Mouse (Mus musculus): ENCODE data around the gene Ptgdr. TPM values are rescaled to one million over a fixed set of nuclear protein-coding genes. Genes with fewer than 3 reads are reported as not detected.
"Not testable (repeated sequence)": the region's sequence is repeated elsewhere in the genome, so short reads cannot be mapped to it uniquely, and the experiment has no call there.

Gene Ptgdr
- 0.06 TPM in 1 of 2 replicates, not detected in the other for polyA plus RNA-seq (2015; fragmentation: Nextera tagmentation; extraction: Ambion mirVana)

GRCm38 (mm10) chr14:44858868-44859613 is at the start of gene Ptgdr:
Gene Ptgdr, minus strand, starts transcription at chr14:44859375.
- no peak for ATAC-seq (ENCODE audit: low read depth)
- Histone ChIP-seq H3K4me3 (ENCODE audit: low read length) (peak within 1 kb of the TSS; percentile 24), H3K9me3 (ENCODE audit: control insufficient read depth, low read length) (no peaks in the 10 kb centered on the region), H3K27me3 (ENCODE audit: control insufficient read depth, insufficient read depth, low read depth, low read length) (peaks cover 13% of the 10 kb centered on the region), H3K9ac (ENCODE audit: low read length) (no peak within 1 kb of the TSS), H3K4me1 (replicated peaks; ENCODE audit: control insufficient read depth, insufficient read depth, low read length) (peaks cover 3% of the 10 kb centered on the region; the same call in 1 of the 2 replicates), H3K27ac (ENCODE audit: low read length) (no peak within 1 kb of the TSS), H3K4me2 (ENCODE audit: low read depth, low read length) (peak within 1 kb of the TSS; percentile 25), H3K36me3 (ENCODE audit: control insufficient read depth, insufficient read depth, low read length) (no peaks in the 10 kb centered on the region)
- 2% methylated on average over 32 of the region's 32 CpGs for WGBS

DNA sequence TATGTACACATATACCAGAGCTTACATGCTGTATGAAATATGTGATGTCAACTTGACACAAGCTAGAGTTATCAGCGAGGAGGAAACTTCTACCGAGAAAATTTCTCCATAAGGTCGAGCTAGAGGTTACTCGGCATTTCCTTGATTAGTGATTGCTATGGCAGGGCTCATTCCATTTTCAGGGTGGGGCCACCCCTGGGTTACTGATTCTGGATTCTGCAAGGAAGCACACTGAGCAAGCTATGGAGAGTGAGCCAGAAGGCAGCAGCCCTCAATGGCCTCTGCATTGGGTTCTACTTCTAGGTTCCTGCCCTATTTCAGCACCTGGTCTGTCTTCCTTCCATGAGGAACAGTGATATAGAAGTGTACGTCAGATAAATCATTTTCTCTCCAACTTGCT is 48.6 kb upstream of the Ptgdr start:
- no peaks in the 10 kb centered on the region for H3K27me3 ChIP-seq (ENCODE audit: control insufficient read depth, insufficient read depth, low read depth, low read length)
- no peaks in the 10 kb centered on the region for H3K9me3 ChIP-seq (ENCODE audit: control insufficient read depth, low read length)
- H3K9ac ChIP-seq (ENCODE audit: low read length) = no peak overlapping the region
- no peak for ATAC-seq (ENCODE audit: low read depth)
- H3K36me3 ChIP-seq (ENCODE audit: control insufficient read depth, insufficient read depth, low read length) = no peaks in the 10 kb centered on the region
- WGBS = 75% methylated on average over 5 of the region's 5 CpGs
- H3K4me1 ChIP-seq (replicated peaks; ENCODE audit: control insufficient read depth, insufficient read depth, low read length) = no peaks in the 10 kb centered on the region
- H3K4me3 ChIP-seq (ENCODE audit: low read length) = no peak overlapping the region
- no peak overlapping the region for H3K27ac ChIP-seq (ENCODE audit: low read length)
- no peak overlapping the region for H3K4me2 ChIP-seq (ENCODE audit: low read depth, low read length)

GRCm38 (mm10) chr14:44904199-44904598 is 45.0 kb upstream of the Ptgdr start:
- 80% methylated on average over 4 of the region's 4 CpGs for WGBS
- ATAC-seq (ENCODE audit: low read depth) = no peak

DNA sequence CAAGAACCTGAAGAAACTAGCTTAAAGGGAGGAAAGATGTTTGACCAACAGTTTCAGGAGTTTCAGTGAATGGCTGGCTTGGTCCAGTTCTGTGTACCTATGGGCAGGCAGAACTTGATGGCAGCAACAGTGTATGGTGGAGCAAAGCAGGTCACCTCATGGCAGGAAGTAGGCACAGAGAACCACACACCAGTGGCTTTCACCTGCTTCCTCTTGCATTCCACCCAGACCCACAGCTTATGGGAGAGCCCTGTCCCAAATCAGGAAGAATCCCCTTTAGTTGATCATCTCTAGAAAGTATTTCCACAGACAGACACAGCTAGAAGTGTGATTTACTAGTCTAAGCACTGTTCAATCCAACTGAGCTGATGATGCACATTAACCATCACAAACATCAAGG is 42.6 kb upstream of the Ptgdr start:
- not testable (repeated sequence) for H3K9ac ChIP-seq (ENCODE audit: low read length); H3K4me3 ChIP-seq (ENCODE audit: low read length); H3K9me3 ChIP-seq (ENCODE audit: control insufficient read depth, low read length); H3K27ac ChIP-seq (ENCODE audit: low read length); H3K4me1 ChIP-seq (replicated peaks; ENCODE audit: control insufficient read depth, insufficient read depth, low read length); H3K4me2 ChIP-seq (ENCODE audit: low read depth, low read length); H3K27me3 ChIP-seq (ENCODE audit: control insufficient read depth, insufficient read depth, low read depth, low read length); ATAC-seq (ENCODE audit: low read depth); H3K36me3 ChIP-seq (ENCODE audit: control insufficient read depth, insufficient read depth, low read length)

More at GRCm38 (mm10) chr14:44904199-44904598, 45.0 kb upstream of the Ptgdr start:
- Histone ChIP-seq H3K27me3 (ENCODE audit: control insufficient read depth, insufficient read depth, low read depth, low read length) (no peaks in the 10 kb centered on the region), H3K4me1 (replicated peaks; ENCODE audit: control insufficient read depth, insufficient read depth, low read length) (no peaks in the 10 kb centered on the region), H3K9me3 (ENCODE audit: control insufficient read depth, low read length) (no peaks in the 10 kb centered on the region), H3K4me2 (ENCODE audit: low read depth, low read length) (no peak overlapping the region), H3K4me3 (ENCODE audit: low read length) (no peak overlapping the region), H3K9ac (ENCODE audit: low read length) (no peak overlapping the region), H3K27ac (ENCODE audit: low read length) (no peak overlapping the region), H3K36me3 (ENCODE audit: control insufficient read depth, insufficient read depth, low read length) (no peaks in the 10 kb centered on the region)

DNA sequence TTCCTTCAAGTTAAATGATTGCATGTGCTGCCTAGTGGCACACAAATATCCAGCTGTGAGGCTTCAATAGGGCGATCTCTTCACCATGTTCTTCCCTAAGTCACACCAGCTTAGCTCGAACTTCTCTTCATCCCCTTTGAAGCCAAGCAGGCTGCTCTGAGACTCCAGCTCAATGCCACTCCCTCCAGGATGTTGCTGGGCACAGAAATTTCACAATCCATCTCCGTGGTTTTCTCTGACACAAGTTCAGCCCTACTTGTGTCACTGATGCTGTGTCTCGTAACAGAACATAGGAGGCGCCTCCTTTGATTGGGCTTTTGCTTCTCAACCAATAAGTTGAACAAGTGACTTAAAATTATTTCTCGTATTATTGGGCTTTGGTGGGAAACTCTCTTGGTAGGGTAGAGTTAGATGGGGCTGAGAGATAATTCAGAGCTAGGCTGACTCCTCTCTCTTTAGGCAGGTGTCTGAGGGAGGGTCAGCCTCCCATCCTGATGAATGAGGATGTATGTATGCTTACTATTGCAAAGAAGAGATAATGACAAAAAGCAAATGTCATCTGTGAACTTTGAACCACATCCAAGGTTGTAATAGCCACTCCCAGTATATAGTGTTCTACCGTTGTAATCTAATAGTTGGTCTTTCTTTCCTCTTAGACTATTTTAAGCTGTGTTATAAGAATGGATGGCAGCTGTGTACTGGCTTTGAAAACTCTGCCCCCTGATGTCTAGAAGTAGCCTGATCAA is 32.4 kb upstream of the Ptgdr start:
- ATAC-seq (ENCODE audit: low read depth) = no peak
- no peaks in the 10 kb centered on the region for H3K4me1 ChIP-seq (replicated peaks; ENCODE audit: control insufficient read depth, insufficient read depth, low read length)
- WGBS = 66% methylated on average over 7 of the region's 7 CpGs
- H3K4me2 ChIP-seq (ENCODE audit: low read depth, low read length) = no peak overlapping the region
- H3K27me3 ChIP-seq (ENCODE audit: control insufficient read depth, insufficient read depth, low read depth, low read length) = no peaks in the 10 kb centered on the region
- no peak overlapping the region for H3K27ac ChIP-seq (ENCODE audit: low read length)
- no peaks in the 10 kb centered on the region for H3K36me3 ChIP-seq (ENCODE audit: control insufficient read depth, insufficient read depth, low read length)
- H3K9me3 ChIP-seq (ENCODE audit: control insufficient read depth, low read length) = no peaks in the 10 kb centered on the region
- no peak overlapping the region for H3K9ac ChIP-seq (ENCODE audit: low read length)
- no peak overlapping the region for H3K4me3 ChIP-seq (ENCODE audit: low read length)

GRCm38 (mm10) chr14:44869686-44870085 is 10.5 kb upstream of the Ptgdr start:
- Histone ChIP-seq H3K4me3 (ENCODE audit: low read length) (no peak overlapping the region), H3K4me1 (replicated peaks; ENCODE audit: control insufficient read depth, insufficient read depth, low read length) (no peaks in the 10 kb centered on the region), H3K4me2 (ENCODE audit: low read depth, low read length) (no peak overlapping the region), H3K27ac (ENCODE audit: low read length) (no peak overlapping the region), H3K36me3 (ENCODE audit: control insufficient read depth, insufficient read depth, low read length) (no peaks in the 10 kb centered on the region), H3K27me3 (ENCODE audit: control insufficient read depth, insufficient read depth, low read depth, low read length) (no peaks in the 10 kb centered on the region), H3K9ac (ENCODE audit: low read length) (no peak overlapping the region), H3K9me3 (ENCODE audit: control insufficient read depth, low read length) (no peaks in the 10 kb centered on the region)
- peak; percentile 87 for ATAC-seq (ENCODE audit: low read depth)
- 32% methylated on average over 6 of the region's 6 CpGs for WGBS

DNA sequence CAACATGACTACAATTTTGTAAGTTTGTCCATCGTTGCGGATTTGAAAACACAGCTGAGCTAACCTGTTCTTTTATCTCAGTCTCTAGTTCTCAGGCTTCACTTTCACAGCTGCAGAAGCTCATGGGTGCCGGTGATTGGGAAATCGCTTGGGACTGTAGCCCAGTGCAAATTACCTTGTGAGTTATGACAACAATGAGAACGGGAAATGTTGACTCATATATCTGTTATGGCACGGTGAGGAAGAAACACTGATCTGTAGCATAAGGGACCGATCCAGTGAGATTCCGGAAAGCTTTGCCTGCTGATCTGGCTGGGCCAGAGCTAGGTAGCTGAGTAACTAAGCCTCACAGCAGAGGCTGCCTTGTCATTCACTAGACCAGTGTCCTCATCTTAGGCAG is 6.5 kb upstream of the Ptgdr start:
- no peaks in the 10 kb centered on the region for H3K36me3 ChIP-seq (ENCODE audit: control insufficient read depth, insufficient read depth, low read length)
- no peak overlapping the region for H3K4me2 ChIP-seq (ENCODE audit: low read depth, low read length)
- 66% methylated on average over 8 of the region's 8 CpGs for WGBS
- no peaks in the 10 kb centered on the region for H3K27me3 ChIP-seq (ENCODE audit: control insufficient read depth, insufficient read depth, low read depth, low read length)
- no peak overlapping the region for H3K27ac ChIP-seq (ENCODE audit: low read length)
- H3K4me3 ChIP-seq (ENCODE audit: low read length) = no peak overlapping the region
- H3K9me3 ChIP-seq (ENCODE audit: control insufficient read depth, low read length) = no peaks in the 10 kb centered on the region
- H3K9ac ChIP-seq (ENCODE audit: low read length) = no peak overlapping the region
- no peak for ATAC-seq (ENCODE audit: low read depth)
- peaks cover 3% of the 10 kb centered on the region; the same call in 1 of the 2 replicates for H3K4me1 ChIP-seq (replicated peaks; ENCODE audit: control insufficient read depth, insufficient read depth, low read length)

GRCm38 (mm10) chr14:44863086-44863485 is 3.9 kb upstream of the Ptgdr start:
- Histone ChIP-seq H3K4me2 (ENCODE audit: low read depth, low read length) (no peak overlapping the region), H3K27me3 (ENCODE audit: control insufficient read depth, insufficient read depth, low read depth, low read length) (peaks cover 12% of the 10 kb centered on the region), H3K4me3 (ENCODE audit: low read length) (no peak overlapping the region), H3K9ac (ENCODE audit: low read length) (no peak overlapping the region), H3K9me3 (ENCODE audit: control insufficient read depth, low read length) (no peaks in the 10 kb centered on the region), H3K4me1 (replicated peaks; ENCODE audit: control insufficient read depth, insufficient read depth, low read length) (peaks cover 3% of the 10 kb centered on the region; the same call in 1 of the 2 replicates), H3K36me3 (ENCODE audit: control insufficient read depth, insufficient read depth, low read length) (no peaks in the 10 kb centered on the region), H3K27ac (ENCODE audit: low read length) (no peak overlapping the region)
- no peak for ATAC-seq (ENCODE audit: low read depth)
- WGBS = 33% methylated on average over 4 of the region's 4 CpGs

- H3K9me3 ChIP-seq (ENCODE audit: control insufficient read depth, low read length) = no peaks in the 10 kb centered on the region
- no peak overlapping the region for H3K4me3 ChIP-seq (ENCODE audit: low read length)
- peaks cover 3% of the 10 kb centered on the region; the same call in 1 of the 2 replicates for H3K4me1 ChIP-seq (replicated peaks; ENCODE audit: control insufficient read depth, insufficient read depth, low read length)
- no peak overlapping the region for H3K27ac ChIP-seq (ENCODE audit: low read length)
- WGBS = 43% methylated on average over 3 of the region's 3 CpGs
- no peaks in the 10 kb centered on the region for H3K36me3 ChIP-seq (ENCODE audit: control insufficient read depth, insufficient read depth, low read length)
- ATAC-seq (ENCODE audit: low read depth) = no peak
- H3K9ac ChIP-seq (ENCODE audit: low read length) = no peak overlapping the region
- H3K27me3 ChIP-seq (ENCODE audit: control insufficient read depth, insufficient read depth, low read depth, low read length) = peaks cover 13% of the 10 kb centered on the region
- H3K4me2 ChIP-seq (ENCODE audit: low read depth, low read length) = no peak overlapping the region
Observed at GRCm38 (mm10) chr14:44861161-44861560, 2.0 kb upstream of the Ptgdr start.

All from lung, embryonic 16.5 days (tissue).